In genomic region chr7:114142151-114142798, GRCm38 (mm10) we compare ENCODE assay signal across 18 mouse cellular contexts. TPM values are rescaled to one million over a fixed set of nuclear protein-coding genes. Genes with fewer than 3 reads are reported as not detected.
DNase-seq lines count a peak whose midpoint lies in the region; ATAC-seq and TF ChIP-seq lines count a peak whose summit lies in the region.
"Had no signal": no experiment of that assay in that cellular context is flagged by ENCODE, and none has a peak within 500 bp of the region (broad histone marks: within the 10 kb centered on the region; RNA-seq: fewer than 3 reads in every experiment).

No protein-coding gene starts in this region.

- no peak overlapping the region for H3K9ac ChIP-seq in liver, postnatal 0 days (replicated peaks)
- H3K9ac ChIP-seq in liver, embryonic 11.5 days (ENCODE audit: low read depth, low read length): no peak overlapping the region
- H3K9ac ChIP-seq in intestine, embryonic 16.5 days (ENCODE audit: low read depth, low read length): no peak overlapping the region
- H3K9ac ChIP-seq: liver, embryonic 13.5 days had no signal

- H3K9me3 ChIP-seq in liver, postnatal 0 days (ENCODE audit: low read length): no peaks in the 10 kb centered on the region
- H3K9me3 ChIP-seq in liver, embryonic 11.5 days (ENCODE audit: control insufficient read depth, low read length): no peaks in the 10 kb centered on the region
- H3K9me3 ChIP-seq in intestine, embryonic 16.5 days (ENCODE audit: control insufficient read depth, low read length): no peaks in the 10 kb centered on the region
- H3K9me3 ChIP-seq: limb, embryonic 10.5 days; liver, embryonic 13.5 days had no signal

- ATAC-seq in liver, postnatal 0 days: no peak
- ATAC-seq in liver, embryonic 11.5 days (replicated peaks; ENCODE audit: low FRiP score): no peak
- peak; percentile 87 for ATAC-seq in intestine, embryonic 16.5 days
- no peak for ATAC-seq in megakaryocyte, adult 5-6 weeks (ENCODE audit: poor library complexity, severe bottlenecking)
- ATAC-seq: forebrain, embryonic 14.5 days had no signal

- H3K27me3 ChIP-seq in liver, postnatal 0 days (ENCODE audit: insufficient read depth, low read length): no peaks in the 10 kb centered on the region
- H3K27me3 ChIP-seq in liver, embryonic 11.5 days (replicated peaks; ENCODE audit: control insufficient read depth, insufficient read depth, low read length): no peaks in the 10 kb centered on the region
- no peaks in the 10 kb centered on the region for H3K27me3 ChIP-seq in intestine, embryonic 16.5 days (replicated peaks; ENCODE audit: control insufficient read depth, insufficient read depth, low read length)
- H3K27me3 ChIP-seq: liver, embryonic 13.5 days had no signal

- H3K4me3 ChIP-seq in liver, postnatal 0 days (ENCODE audit: low read depth, low read length): no peak overlapping the region
- H3K4me3 ChIP-seq in liver, embryonic 11.5 days (ENCODE audit: low read depth, low read length): no peak overlapping the region
- no peak overlapping the region for H3K4me3 ChIP-seq in intestine, embryonic 16.5 days (ENCODE audit: low read length)
- H3K4me3 ChIP-seq: erythroblast, embryonic 14.5 days; heart, adult 2 months; limb, embryonic 10.5 days; liver, embryonic 13.5 days; myocyte had no signal

- DNase-seq in liver, postnatal 0 days: no peak
- no peak for DNase-seq in liver, embryonic 11.5 days (ENCODE audit: low spot score)
- DNase-seq in kidney, postnatal 10 days: peak; percentile 31
- no peak for DNase-seq in layer of hippocampus, adult 9-10 months (ENCODE audit: low spot score)
- DNase-seq in cerebellum, postnatal 10 days: no peak
- DNase-seq: B cell, adult 2 months; cerebellum, adult 2 months; gastrocnemius, postnatal 14 days; heart, adult 2 months; liver, embryonic 13.5 days; midbrain, embryonic 14.5 days; thymus, postnatal 25 days had no signal

- WGBS in liver, postnatal 0 days (ENCODE audit: insufficient replicate concordance): 65% methylated on average over 10 of the region's 10 CpGs
- WGBS in liver, embryonic 11.5 days: 83% methylated on average over 10 of the region's 10 CpGs
- 70% methylated on average over 10 of the region's 10 CpGs for WGBS in intestine, embryonic 16.5 days

- TF ChIP-seq CTCF in liver, postnatal 0 days (IDR thresholded peaks at IDR 0.05; ENCODE audit: low read depth): no peak

- H3K36me3 ChIP-seq in liver, postnatal 0 days (replicated peaks; ENCODE audit: insufficient read depth, low read length): no peaks in the 10 kb centered on the region
- no peaks in the 10 kb centered on the region for H3K36me3 ChIP-seq in liver, embryonic 11.5 days (ENCODE audit: control insufficient read depth, insufficient read depth, low read length)
- H3K36me3 ChIP-seq in intestine, embryonic 16.5 days (ENCODE audit: control insufficient read depth, insufficient read depth, low read length): no peaks in the 10 kb centered on the region
- H3K36me3 ChIP-seq: limb, embryonic 10.5 days; liver, embryonic 13.5 days had no signal

- H3K4me1 ChIP-seq in liver, postnatal 0 days (ENCODE audit: insufficient read depth): peaks cover 4% of the 10 kb centered on the region; the same call in 1 of the 2 replicates
- no peaks in the 10 kb centered on the region for H3K4me1 ChIP-seq in liver, embryonic 11.5 days (replicated peaks; ENCODE audit: control insufficient read depth, insufficient read depth, low read length)
- no peaks in the 10 kb centered on the region for H3K4me1 ChIP-seq in intestine, embryonic 16.5 days (ENCODE audit: control insufficient read depth, insufficient read depth, low read length)
- H3K4me1 ChIP-seq: limb, embryonic 10.5 days; liver, embryonic 13.5 days had no signal

- 0 out of 2 replicates have a peak overlapping the region, but pooled peaks have one; percentile 39 for H3K27ac ChIP-seq in liver, postnatal 0 days (ENCODE audit: low read depth)
- H3K27ac ChIP-seq in liver, embryonic 11.5 days (ENCODE audit: low read depth, low read length): no peak overlapping the region
- peak overlapping the region; percentile 33; the same call in 1 of the 2 replicates for H3K27ac ChIP-seq in intestine, embryonic 16.5 days (ENCODE audit: low read length)
- H3K27ac ChIP-seq: heart, adult 2 months; limb, embryonic 10.5 days; liver, embryonic 13.5 days had no signal

- TF ChIP-seq EP300 in liver, postnatal 0 days (IDR thresholded peaks at IDR 0.05; ENCODE audit: low read depth): no peak

- no peak overlapping the region for H3K4me2 ChIP-seq in liver, postnatal 0 days (ENCODE audit: low read depth, low read length)
- no peak overlapping the region for H3K4me2 ChIP-seq in liver, embryonic 11.5 days
- no peak overlapping the region for H3K4me2 ChIP-seq in intestine, embryonic 16.5 days (ENCODE audit: low read depth, low read length)
- H3K4me2 ChIP-seq: liver, embryonic 13.5 days had no signal

RNA-seq across cellular contexts. Expression of gene Rras2, which starts 24.7 kb away (rescaled TPM):
- polyA plus RNA-seq in liver, postnatal 0 days (2015; fragmentation: Nextera tagmentation; extraction: Ambion mirVana): 8.1 and 8.7 TPM in 2 replicates
- polyA plus RNA-seq in liver, embryonic 11.5 days (2014; fragmentation: Nextera tagmentation; extraction: Ambion mirVana): 20.1 and 20.4 TPM in 2 replicates
- polyA plus RNA-seq in intestine, embryonic 16.5 days (2015; fragmentation: Nextera tagmentation; extraction: Ambion mirVana): 20.6 and 21.2 TPM in 2 replicates
- 3.3 and 4.1 TPM in 2 replicates for total RNA-seq in megakaryocyte, adult 5-6 weeks (2015)
- total RNA-seq in megakaryocyte, adult 5-6 weeks (2017): 2.7 and 4.8 TPM in 2 replicates
- polyA plus RNA-seq: erythroblast, embryonic 14.5 days had no signal
